Mouse (Mus musculus) heart, postnatal 0 days (tissue): ENCODE measurements around the gene Cnih4. TPM values are rescaled to one million over a fixed set of nuclear protein-coding genes. Genes with fewer than 3 reads are reported as not detected.
A peak's percentile ranks its signal among the peaks of the same experiment; 100 is the strongest.

ENCODE experiments used
- ATAC-seq: fragments of 200-750 bp; cut with Nextera tagmentation; 2 replicates; pipeline ENCODE4 v1.8.0; 2017; ENCODE audit warnings: low read depth, moderate number of reproducible peaks, moderate library complexity; ENCODE audit not compliant: insufficient read depth
- DNase-seq: peaks from one replicate; pipeline ENCODE4 v3.0.0-alpha.2; 2016; ENCODE audit warnings: low spot score
- H3K27ac ChIP-seq: fragments of 300-500 bp; sonication (generic); 2 replicates; pipeline ENCODE4 v1.5.1; 2014; ENCODE audit warnings: low read depth, mild to moderate bottlenecking
- H3K27me3 ChIP-seq: fragments of 300-500 bp; sonication (generic); 2 replicates; pipeline ENCODE4 v1.6.1; 2014; ENCODE audit warnings: low read length, mixed read lengths; ENCODE audit not compliant: control insufficient read depth, insufficient read depth
- H3K36me3 ChIP-seq: fragments of 300-500 bp; sonication (generic); replicated peaks from 2 replicates; pipeline ENCODE4 v1.6.1; 2014; ENCODE audit warnings: low read length, mixed read lengths; ENCODE audit not compliant: control insufficient read depth, insufficient read depth
- H3K4me1 ChIP-seq: fragments of 300-500 bp; sonication (generic); 2 replicates; pipeline ENCODE4 v1.6.1; 2014; ENCODE audit warnings: antibody characterized with exemption; ENCODE audit not compliant: control insufficient read depth, insufficient read depth
- H3K4me2 ChIP-seq: fragments of 300-500 bp; sonication (generic); 2 replicates; pipeline ENCODE4 v1.6.1; 2014; ENCODE audit warnings: low read depth, mild to moderate bottlenecking, low read length, moderate library complexity
- H3K4me3 ChIP-seq: fragments of 300-500 bp; sonication (generic); 2 replicates; pipeline ENCODE4 v1.5.1; 2014; ENCODE audit warnings: low read depth, low read length
- H3K9ac ChIP-seq: fragments of 300-500 bp; sonication (generic); replicated peaks from 2 replicates; pipeline ENCODE4 v1.6.1; 2014; ENCODE audit warnings: low read depth, low read length, mixed read lengths
- H3K9me3 ChIP-seq: fragments of 300-500 bp; sonication (generic); replicated peaks from 2 replicates; pipeline ENCODE4 v1.6.1; 2016; ENCODE audit warnings: low read length; ENCODE audit not compliant: control insufficient read depth
- CTCF ChIP-seq: IDR thresholded peaks from 2 replicates; pipeline ENCODE4 v1.5.1; 2016; ENCODE audit warnings: antibody characterized with exemption, control low read depth, low read depth
- EP300 ChIP-seq: IDR thresholded peaks from 2 replicates; pipeline ENCODE4 v1.6.1; 2016; ENCODE audit warnings: antibody characterized with exemption, low read depth
- WGBS: fragments of 180-500 bp; shearing (Covaris S2); extraction: QIAGEN DNeasy Blood & Tissue Kit; methylation state at CpG from one replicate; pipeline ENCODE4 v1.1.7; 2014; 5-methylcytosine and 5-hydroxymethylcytosine counted together
- polyA plus RNA-seq: library from polyadenylated mRNA; unstranded; fragments of >200 nt; fragmentation: Nextera tagmentation; extraction: Ambion mirVana; gene quantifications from 2 replicates; pipeline ENCODE4 v1.2.1, GENCODE M21; 2015
- total RNA-seq: library from RNA; depleted of rRNA; stranded (reverse); fragments of >200 nt; gene quantifications from 2 replicates; pipeline ENCODE4 v1.2.3, GENCODE M21; 2014; ENCODE audit warnings: low replicate concordance; rRNA removed

Cnih4 gene
- total RNA-seq (26.2 and 60.1 TPM in 2 replicates), polyA plus RNA-seq (123 and 136 TPM in 2 replicates)

- peak within 1 kb of the TSS; percentile 89 for H3K27ac ChIP-seq
- DNase-seq = peak; percentile 98
Observed at GRCm38 (mm10) chr1:181143950-181144836, at the start of gene Cnih4, which contains the start of gene Nvl. TSS of gene Cnih4 (plus strand) at chr1:181144693. TSS of gene Nvl (minus strand) at chr1:181144204.

GRCm38 (mm10) chr1:181117112-181117511 lies 27.4 kb upstream of the Cnih4 start:
- Histone ChIP-seq H3K36me3 (peaks cover 56% of the 10 kb centered on the region), H3K4me1 (no peaks in the 10 kb centered on the region)
- ATAC-seq = no peak

More at GRCm38 (mm10) chr1:181143950-181144836, at the start of gene Cnih4, which contains the start of gene Nvl:
- peak within 1 kb of the TSS; percentile 89 for H3K4me3 ChIP-seq
- H3K36me3 ChIP-seq = peaks cover 19% of the 10 kb centered on the region; the same call in 1 of the 2 replicates
- WGBS = under 1% methylated on average over 52 of the region's 52 CpGs
- peaks cover 7% of the 10 kb centered on the region for H3K4me1 ChIP-seq
- H3K4me2 ChIP-seq = peak within 1 kb of the TSS; percentile 73
- ATAC-seq = peak; percentile 99
- peak; percentile 94 for TF ChIP-seq EP300
- no peak for TF ChIP-seq CTCF
- H3K9me3 ChIP-seq = no peaks in the 10 kb centered on the region
- H3K9ac ChIP-seq = peak within 1 kb of the TSS; percentile 68
- no peaks in the 10 kb centered on the region for H3K27me3 ChIP-seq

GRCm38 (mm10) chr1:181124145-181124544 lies 20.3 kb upstream of the Cnih4 start:
- Histone ChIP-seq H3K4me3 (no peak overlapping the region), H3K9ac (no peak overlapping the region), H3K4me1 (no peaks in the 10 kb centered on the region), H3K27me3 (no peaks in the 10 kb centered on the region), H3K36me3 (peaks cover 62% of the 10 kb centered on the region), H3K4me2 (no peak overlapping the region), H3K27ac (no peak overlapping the region), H3K9me3 (no peaks in the 10 kb centered on the region)
- ATAC-seq (no peak), DNase-seq (no peak)
- TF ChIP-seq EP300 (no peak), CTCF (no peak)
- 95% methylated on average over 2 of the region's 2 CpGs for WGBS

More at GRCm38 (mm10) chr1:181117112-181117511, 27.4 kb upstream of the Cnih4 start:
- 91% methylated on average over 4 of the region's 4 CpGs for WGBS
- no peak overlapping the region for H3K4me3 ChIP-seq
- no peaks in the 10 kb centered on the region for H3K27me3 ChIP-seq
- no peak overlapping the region for H3K9ac ChIP-seq
- no peak overlapping the region for H3K27ac ChIP-seq
- no peaks in the 10 kb centered on the region for H3K9me3 ChIP-seq
- H3K4me2 ChIP-seq = no peak overlapping the region
- no peak for DNase-seq
- TF ChIP-seq CTCF (no peak), EP300 (no peak)

GRCm38 (mm10) chr1:181125916-181126315 lies 18.6 kb upstream of the Cnih4 start:
- Histone ChIP-seq H3K9me3 (no peaks in the 10 kb centered on the region), H3K27me3 (no peaks in the 10 kb centered on the region), H3K36me3 (peaks cover 70% of the 10 kb centered on the region), H3K4me1 (no peaks in the 10 kb centered on the region), H3K27ac (no peak overlapping the region), H3K9ac (no peak overlapping the region), H3K4me2 (no peak overlapping the region), H3K4me3 (no peak overlapping the region)
- ATAC-seq (no peak), DNase-seq (no peak)
- TF ChIP-seq CTCF = no peak
- TF ChIP-seq EP300 = no peak
- WGBS = 97% methylated on average over 3 of the region's 3 CpGs

- Histone ChIP-seq H3K9ac (no peak overlapping the region), H3K27me3 (no peaks in the 10 kb centered on the region), H3K27ac (no peak overlapping the region), H3K9me3 (no peaks in the 10 kb centered on the region), H3K4me2 (no peak overlapping the region), H3K4me3 (no peak overlapping the region), H3K4me1 (no peaks in the 10 kb centered on the region), H3K36me3 (peaks cover 72% of the 10 kb centered on the region)
- 89% methylated on average over 9 of the region's 9 CpGs for WGBS
- ATAC-seq (no peak), DNase-seq (no peak)
- TF ChIP-seq EP300 = no peak
- TF ChIP-seq CTCF = no peak
Observed at GRCm38 (mm10) chr1:181126766-181127165, 17.7 kb upstream of the Cnih4 start.
